Mouse (Mus musculus): ENCODE data around the gene Sh3rf1. TPM values are rescaled to one million over a fixed set of nuclear protein-coding genes. Genes with fewer than 3 reads are reported as not detected.

Sh3rf1 gene
- polyA plus RNA-seq, 1 experiment from 2014 or later, result 13.8 TPM

DNA sequence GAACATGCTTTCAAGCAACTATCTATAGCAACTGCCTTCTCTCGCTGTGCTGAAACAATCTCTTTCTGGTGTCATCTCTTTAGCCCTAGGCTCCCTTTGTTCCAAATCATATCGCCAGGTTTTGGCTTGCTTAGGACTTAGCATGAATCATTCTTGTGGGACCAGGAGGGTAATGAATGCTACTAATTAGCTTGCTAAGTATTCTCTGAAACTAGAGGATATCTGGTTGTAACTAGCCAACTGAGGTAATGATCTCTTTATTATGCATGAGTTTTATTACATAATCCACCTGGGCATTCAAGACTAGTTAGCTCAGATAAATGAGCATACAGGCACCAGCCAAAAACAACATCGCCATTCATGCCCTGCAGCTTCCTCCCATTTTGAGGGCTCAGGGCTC is 219.3 kb downstream of the Sh3rf1 start:
- Histone ChIP-seq H3K27me3 (replicated peaks; ENCODE audit: control insufficient read depth, insufficient read depth, low read length) (no peaks in the 10 kb centered on the region), H3K4me1 (replicated peaks; ENCODE audit: control insufficient read depth, insufficient read depth, low read length) (0 out of 2 replicates have a peak, but pooled peaks cover 5% of the 10 kb centered on the region), H3K4me3 (ENCODE audit: low read depth, low read length) (no peak overlapping the region), H3K4me2 (ENCODE audit: low read length) (no peak overlapping the region), H3K36me3 (ENCODE audit: control insufficient read depth, insufficient read depth, low read length) (no peaks in the 10 kb centered on the region), H3K9me3 (ENCODE audit: control insufficient read depth, low read length) (0 out of 2 replicates have a peak, but pooled peaks cover 5% of the 10 kb centered on the region), H3K27ac (ENCODE audit: low read depth) (no peak overlapping the region), H3K9ac (ENCODE audit: low read length) (no peak overlapping the region)
- WGBS, result 91% methylated on average over 3 of the region's 3 CpGs
- no peak for DNase-seq (ENCODE audit: low spot score)
- no peak for ATAC-seq (replicated peaks; ENCODE audit: low FRiP score, low TSS enrichment, low read depth)

DNA sequence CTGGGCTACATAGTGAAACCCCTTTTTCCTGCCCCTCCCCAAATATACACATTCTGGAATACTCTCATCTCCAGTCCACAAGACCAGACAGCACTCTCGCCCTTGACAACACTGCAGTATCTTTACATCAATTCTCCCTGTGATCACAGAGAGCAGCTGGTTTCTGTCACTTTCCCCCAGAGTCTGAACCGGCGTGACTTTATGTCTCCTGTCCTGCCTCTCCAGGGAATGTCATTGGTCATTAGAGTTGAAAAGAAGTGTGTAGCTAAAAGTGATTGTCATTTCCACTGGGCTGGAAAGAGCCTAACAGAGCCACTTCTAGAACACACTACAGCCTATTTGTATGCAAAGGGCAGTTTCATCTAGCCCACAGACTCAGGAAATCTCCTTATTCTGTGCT is 220.7 kb downstream of the Sh3rf1 start:
- no peak for ATAC-seq (replicated peaks; ENCODE audit: low FRiP score, low TSS enrichment, low read depth)
- Histone ChIP-seq H3K4me1 (replicated peaks; ENCODE audit: control insufficient read depth, insufficient read depth, low read length) (0 out of 2 replicates have a peak, but pooled peaks cover 9% of the 10 kb centered on the region), H3K4me3 (ENCODE audit: low read depth, low read length) (no peak overlapping the region), H3K4me2 (ENCODE audit: low read length) (no peak overlapping the region), H3K27ac (ENCODE audit: low read depth) (no peak overlapping the region), H3K9ac (ENCODE audit: low read length) (no peak overlapping the region), H3K36me3 (ENCODE audit: control insufficient read depth, insufficient read depth, low read length) (no peaks in the 10 kb centered on the region), H3K9me3 (ENCODE audit: control insufficient read depth, low read length) (0 out of 2 replicates have a peak, but pooled peaks cover 5% of the 10 kb centered on the region), H3K27me3 (replicated peaks; ENCODE audit: control insufficient read depth, insufficient read depth, low read length) (no peaks in the 10 kb centered on the region)
- 34% methylated on average over 3 of the region's 3 CpGs for WGBS
- no peak for DNase-seq (ENCODE audit: low spot score)

Other genes with a start within 250 kb of the Sh3rf1 start
- gene Clcn3, start 240.6 kb upstream of the Sh3rf1 start, polyA plus RNA-seq (2014; fragmentation: Nextera tagmentation; extraction: Ambion mirVana), result 26.4 and 27.5 TPM in 2 replicates
- 19.5 and 22.1 TPM in 2 replicates for gene Nek1, start 230.7 kb upstream of the Sh3rf1 start, polyA plus RNA-seq (2014; fragmentation: Nextera tagmentation; extraction: Ambion mirVana)

Measured in intestine, embryonic 14.5 days (tissue).